Mouse (Mus musculus): ENCODE measurements around the gene Enc1.

Gene Enc1

DNA sequence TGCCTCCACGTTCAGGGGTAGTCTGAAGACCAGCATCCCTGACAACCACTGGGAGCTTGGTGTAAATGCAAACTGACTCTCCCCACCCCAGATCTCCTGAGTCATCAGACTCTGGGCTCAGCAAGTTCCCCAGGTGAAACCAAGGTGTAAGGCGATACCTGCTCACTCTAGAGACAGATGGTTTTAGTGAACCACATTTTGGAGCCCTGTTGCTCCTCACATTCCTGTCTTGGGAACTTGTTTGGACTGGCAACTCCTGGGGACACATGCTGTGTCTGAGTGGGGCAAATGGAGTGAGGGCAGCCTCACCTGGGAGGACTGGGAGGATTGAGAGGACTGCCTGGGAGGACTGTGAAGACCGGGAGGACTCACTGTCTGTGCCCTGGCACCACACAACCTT lies 13.1 kb upstream of the Enc1 start:
- DNase-seq (ENCODE audit: low spot score in 2 of 2), result no peak

- DNase-seq (ENCODE audit: low spot score in 2 of 2), result no peak
Measured at GRCm38 (mm10) chr13:97230101-97230500, 10.8 kb upstream of the Enc1 start.

DNA sequence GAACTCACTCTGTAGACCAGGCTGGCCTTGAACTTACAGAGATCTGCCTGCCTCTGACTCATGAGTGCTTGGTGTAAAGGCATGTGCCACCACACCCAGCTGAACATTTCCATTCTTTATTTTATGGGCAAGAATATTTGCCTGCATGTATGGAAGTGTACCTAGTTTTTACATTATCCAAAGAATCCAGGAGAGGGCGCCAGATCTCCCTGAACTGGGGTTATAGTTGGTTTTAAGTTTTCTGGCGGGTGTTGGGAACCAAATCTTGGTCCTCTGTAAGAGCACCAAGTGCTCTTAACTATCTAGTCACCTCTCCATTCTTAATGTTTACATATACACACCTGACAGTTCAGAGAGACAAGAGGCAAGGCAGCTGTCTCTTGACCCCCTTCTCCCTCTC lies 7.8 kb upstream of the Enc1 start:
- no peak for DNase-seq (ENCODE audit: low spot score in 2 of 2)

- DNase-seq (ENCODE audit: low spot score in 2 of 2), result peak; percentile 67 to 86
Measured at GRCm38 (mm10) chr13:97234785-97235417, 6.0 kb upstream of the Enc1 start.

DNA sequence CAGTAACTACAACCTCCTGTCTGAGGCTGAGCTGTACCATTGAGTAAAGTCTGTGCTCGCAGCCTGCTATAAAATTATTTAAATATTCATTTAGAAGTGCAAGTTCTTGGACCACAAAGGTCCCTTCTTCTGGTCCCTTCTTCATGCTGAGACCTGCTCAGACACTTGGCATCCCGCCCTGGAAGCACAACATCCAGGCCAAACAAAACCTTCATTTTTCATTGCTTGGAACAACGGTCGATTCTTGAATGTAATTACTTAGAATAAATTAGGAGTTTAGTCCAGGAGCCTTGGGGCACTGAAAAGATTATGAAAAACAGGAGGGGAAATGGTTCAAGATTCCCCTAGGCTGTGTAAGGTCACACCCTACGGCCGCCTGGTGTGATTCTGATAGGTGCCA lies 5.0 kb upstream of the Enc1 start:
- no peak for DNase-seq (ENCODE audit: low spot score in 2 of 2)

- DNase-seq (ENCODE audit: low spot score in 2 of 2), result no peak
Measured at GRCm38 (mm10) chr13:97237700-97238099, 3.2 kb upstream of the Enc1 start.

GRCm38 (mm10) chr13:97238181-97238981 lies 2.5 kb upstream of the Enc1 start:
- DNase-seq (ENCODE audit: low spot score in 2 of 2), result no peak

DNA sequence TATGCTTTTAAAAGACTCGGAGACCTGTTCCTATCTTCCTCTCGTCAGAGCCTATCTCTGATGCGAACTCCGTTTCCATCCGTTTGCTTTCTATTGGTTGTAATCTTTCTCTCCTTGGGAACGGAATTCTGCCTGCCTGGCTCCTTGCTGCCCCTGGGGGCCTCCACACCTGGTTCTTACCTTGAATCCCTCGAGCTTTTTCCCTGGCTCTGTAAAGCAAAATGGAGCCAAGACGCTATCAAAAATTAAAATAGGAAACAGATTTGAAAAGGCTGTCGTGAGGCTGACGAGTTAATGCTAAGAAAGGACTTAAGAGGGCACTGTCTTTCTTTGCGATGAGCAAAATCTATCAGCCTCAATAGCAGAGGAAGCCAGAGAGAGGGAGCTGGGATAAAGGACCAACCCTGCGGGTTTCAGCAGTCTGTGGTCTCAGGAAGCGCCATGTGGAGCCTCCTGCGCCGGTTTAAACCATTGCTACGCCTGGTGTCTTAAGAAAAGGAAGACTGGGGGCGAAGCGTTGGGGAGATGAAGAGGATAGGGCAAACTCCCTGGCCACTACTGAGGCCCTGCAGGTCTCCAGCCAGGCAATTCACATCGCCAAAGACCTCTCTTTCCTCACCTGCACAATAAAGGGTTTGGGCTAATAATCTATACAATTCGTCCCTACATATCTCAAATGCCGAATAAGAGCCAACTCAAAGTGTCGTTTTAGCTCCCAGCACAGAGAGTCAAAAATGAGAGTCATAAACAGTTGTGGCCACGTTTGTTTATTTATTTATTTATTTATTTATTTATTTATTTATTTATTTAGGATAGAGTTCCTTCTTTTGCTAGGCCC lies 1.3 kb upstream of the Enc1 start:
- peak in 1 of 2 experiments; percentile 65 for DNase-seq (ENCODE audit: low spot score in 2 of 2)

DNA sequence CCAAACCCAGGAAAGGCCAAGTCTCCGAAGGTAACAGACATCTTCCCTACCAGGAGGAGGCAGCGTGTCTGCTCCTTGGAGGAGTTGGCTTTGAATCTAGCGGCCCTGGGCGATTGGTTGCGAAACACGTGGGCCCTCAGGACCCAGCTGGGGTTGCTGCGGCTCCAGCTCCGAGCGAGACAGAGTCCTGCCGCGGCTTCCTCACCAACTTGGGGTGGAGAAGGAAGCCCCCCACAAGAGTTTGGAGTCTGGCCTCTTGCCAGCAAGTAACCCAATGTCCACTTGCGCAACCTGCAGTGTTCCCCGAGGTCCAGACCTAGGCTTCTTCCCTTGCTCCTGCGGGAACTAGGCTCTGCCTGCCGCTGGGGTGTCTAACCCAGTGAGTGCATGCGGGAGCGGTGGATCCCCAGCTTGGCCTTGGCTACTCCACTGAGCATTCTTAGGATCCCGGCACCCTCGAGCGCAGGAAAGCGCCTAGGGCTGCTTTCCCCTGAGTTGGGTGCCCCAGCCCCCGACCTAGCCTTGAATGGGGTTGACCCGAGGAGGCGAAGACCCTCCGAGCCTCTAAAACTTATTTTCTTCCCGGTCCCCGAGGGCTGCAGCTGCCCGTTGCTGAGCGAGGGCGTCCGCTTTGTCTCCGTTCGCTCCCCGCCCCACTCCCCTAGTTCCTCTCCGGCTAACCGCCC lies 483 bp upstream of the Enc1 start:
- peak; percentile 72 to 79 for DNase-seq (ENCODE audit: low spot score in 2 of 2)

GRCm38 (mm10) chr13:97241787-97242280 lies 929 bp downstream of the Enc1 start:
- no peak for DNase-seq (ENCODE audit: low spot score in 2 of 2)

DNA sequence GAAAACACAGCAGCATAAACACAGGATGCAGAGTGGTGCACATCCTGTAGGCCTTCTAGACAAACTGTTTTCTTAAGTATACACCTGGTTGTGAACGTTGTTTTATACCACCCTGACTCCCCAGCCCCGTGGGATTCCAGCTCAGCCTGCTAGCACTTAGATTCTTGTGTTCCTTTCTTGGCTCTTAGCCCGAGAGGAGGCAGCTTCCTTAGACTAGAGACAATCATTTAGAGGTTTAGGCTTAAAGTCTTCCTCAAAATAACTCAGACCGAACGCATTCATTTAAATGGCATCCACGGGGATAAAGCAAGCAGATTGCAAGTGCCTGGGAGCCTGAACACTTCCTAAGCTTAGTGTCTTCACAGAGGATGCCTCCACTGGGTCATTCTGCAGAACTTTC lies 1.8 kb downstream of the Enc1 start:
- no peak for DNase-seq (ENCODE audit: low spot score in 2 of 2)

DNA sequence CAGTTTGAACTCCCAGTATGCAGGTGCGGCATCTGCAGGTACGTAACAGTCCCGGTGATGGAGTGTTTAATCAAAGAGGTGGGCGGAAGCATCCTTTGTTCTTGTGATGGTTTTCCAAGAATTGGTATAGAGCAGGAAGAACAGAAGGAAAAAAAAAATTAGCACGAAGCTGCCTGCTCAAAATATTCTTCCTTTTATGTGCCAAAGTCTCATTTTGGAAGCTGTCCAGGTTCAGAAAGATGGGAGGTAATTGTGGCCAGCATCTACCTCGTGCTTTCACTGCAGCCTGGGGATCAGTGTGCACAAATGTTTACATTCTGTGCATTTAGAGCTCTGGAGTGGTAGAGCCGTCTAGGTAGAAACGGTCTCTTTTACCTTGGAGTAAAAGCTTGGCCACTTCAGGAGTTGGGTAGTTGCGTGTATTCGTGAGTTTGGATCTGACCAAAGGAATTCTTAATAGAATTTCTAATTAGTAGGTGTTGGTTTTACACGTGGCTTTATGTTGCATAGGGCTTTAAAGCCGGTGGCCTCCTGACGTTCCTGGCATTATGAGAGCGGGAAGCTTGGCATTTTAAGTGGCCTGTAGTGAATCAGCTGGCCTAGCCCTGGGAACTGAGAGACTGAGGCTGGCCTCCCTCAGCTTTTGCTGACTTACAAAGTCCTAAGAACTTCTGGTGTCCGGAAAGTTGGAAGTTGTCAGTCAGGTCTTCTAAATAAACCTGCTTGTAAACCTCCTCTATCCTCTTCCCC lies 3.2 kb downstream of the Enc1 start:
- no peak for DNase-seq (ENCODE audit: low spot score in 2 of 2)

- no peak for DNase-seq (ENCODE audit: low spot score in 2 of 2)
Measured at GRCm38 (mm10) chr13:97244712-97245105, 3.8 kb downstream of the Enc1 start.

DNA sequence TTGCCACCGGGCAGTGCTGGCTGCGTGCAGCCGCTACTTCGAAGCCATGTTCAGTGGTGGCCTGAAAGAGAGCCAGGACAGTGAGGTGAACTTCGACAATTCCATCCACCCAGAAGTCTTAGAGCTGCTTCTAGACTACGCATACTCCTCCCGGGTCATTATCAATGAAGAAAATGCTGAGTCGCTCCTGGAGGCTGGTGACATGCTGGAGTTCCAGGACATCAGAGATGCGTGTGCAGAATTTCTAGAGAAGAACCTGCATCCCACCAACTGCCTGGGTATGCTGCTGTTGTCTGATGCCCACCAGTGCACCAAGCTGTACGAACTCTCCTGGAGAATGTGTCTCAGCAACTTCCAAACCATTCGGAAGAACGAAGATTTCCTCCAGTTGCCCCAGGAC lies 4.3 kb downstream of the Enc1 start:
- no peak for DNase-seq (ENCODE audit: low spot score in 2 of 2)

GRCm38 (mm10) chr13:97246217-97246616 lies 5.3 kb downstream of the Enc1 start:
- DNase-seq (ENCODE audit: low spot score in 2 of 2), result no peak

GRCm38 (mm10) chr13:97247754-97248153 lies 6.8 kb downstream of the Enc1 start:
- DNase-seq (ENCODE audit: low spot score in 2 of 2), result no peak

DNA sequence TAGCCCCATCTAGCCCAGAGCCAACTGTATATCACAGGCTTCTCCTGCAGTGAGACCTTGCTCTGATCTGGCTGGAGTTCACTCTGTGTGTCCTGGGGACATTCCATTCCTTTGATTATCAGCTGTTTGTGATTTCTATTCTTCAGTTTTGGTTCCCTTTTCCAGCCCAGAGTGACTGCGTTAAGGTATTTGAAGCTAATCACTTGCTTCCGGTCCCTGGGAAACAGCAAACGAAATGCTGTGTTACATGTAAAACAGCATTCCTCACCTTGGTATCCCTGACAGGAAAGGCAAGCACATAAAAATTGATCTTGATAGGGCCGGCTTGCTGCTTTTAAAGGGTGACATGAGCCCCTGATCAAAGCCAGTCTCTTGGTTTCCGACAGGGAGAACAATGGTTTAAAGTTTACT lies 8.2 kb downstream of the Enc1 start:
- DNase-seq (ENCODE audit: low spot score in 2 of 2), result no peak

GRCm38 (mm10) chr13:97249507-97250078 lies 8.7 kb downstream of the Enc1 start:
- DNase-seq (ENCODE audit: low spot score in 2 of 2), result no peak

DNA sequence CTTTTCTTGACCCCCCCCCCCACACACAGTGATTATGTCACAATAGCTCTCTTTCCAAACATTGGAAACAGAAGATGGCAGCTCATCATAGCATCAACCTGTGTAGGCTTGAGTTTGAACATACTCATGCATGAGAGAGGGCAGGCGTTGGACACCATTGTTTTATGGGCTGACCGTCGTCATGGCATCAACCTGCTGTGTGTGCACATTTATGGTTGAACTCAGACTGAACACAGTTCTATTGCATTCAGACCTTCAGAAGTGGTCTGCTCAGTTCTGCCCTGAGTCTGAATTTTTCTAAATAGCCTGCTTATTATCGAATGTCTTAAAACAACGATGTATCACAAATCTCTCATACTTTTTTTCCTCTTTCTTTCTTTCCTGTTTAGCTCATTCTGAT lies 9.2 kb downstream of the Enc1 start:
- DNase-seq (ENCODE audit: low spot score in 2 of 2), result no peak

DNA sequence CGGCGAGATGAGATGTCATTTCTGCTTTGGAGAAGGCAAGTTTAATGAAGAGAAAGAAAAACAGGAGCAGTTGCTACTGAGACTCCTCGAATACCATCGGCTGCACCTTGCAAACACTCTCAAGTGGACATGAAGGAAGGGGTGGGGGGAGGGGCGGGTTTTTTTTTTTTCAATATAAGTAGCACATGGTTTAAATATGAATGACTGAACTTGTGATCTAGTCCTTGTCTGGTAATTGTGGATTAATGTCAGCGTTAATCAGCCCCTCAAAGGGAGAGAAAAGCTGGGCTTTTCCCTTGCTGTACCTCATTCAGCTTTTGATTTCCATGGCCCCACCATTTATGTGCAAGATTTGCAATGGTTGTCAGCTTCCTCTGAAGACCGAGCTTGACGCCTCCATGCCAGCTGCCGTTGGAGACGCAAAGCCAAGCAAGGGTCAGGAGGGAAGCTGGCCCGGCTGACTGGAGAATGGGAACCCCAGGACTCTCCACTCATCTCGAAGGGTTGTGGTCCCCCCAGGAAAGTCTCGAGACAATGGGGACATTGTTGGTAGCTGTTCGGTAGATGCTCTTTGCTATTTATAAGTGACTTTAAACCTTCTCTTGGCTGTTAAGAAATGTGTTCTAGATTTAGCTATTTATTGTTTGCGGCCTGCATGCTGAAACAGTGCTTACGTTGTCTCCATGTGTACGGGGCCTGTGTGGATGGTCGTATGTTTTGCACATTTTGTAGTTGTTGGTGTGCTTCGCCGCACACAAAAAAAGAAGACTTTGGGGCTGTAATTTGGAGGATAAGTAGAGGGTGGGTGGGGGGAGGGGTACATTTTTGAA lies 9.9 kb downstream of the Enc1 start:
- no peak for DNase-seq (ENCODE audit: low spot score in 2 of 2)

Data from frontal cortex, postnatal 10 days (tissue).